Mouse (Mus musculus) CH12.LX (cell line): Measurements from ENCODE around the gene Fgfr2. TPM values are rescaled to one million over a fixed set of nuclear protein-coding genes. Genes with fewer than 3 reads are reported as not detected.

Source experiments
- DNase-seq: peaks from one replicate; pipeline ENCODE4 v3.0.0-alpha.2; 2013; ENCODE audit errors: extremely low read depth
- H3K27ac ChIP-seq: 2 replicates; pipeline ENCODE4 v1.5.1; 2012; ENCODE audit warnings: low read depth, mild to moderate bottlenecking, control low read depth, moderate library complexity; ENCODE audit not compliant: insufficient read depth
- H3K27me3 ChIP-seq: replicated peaks from 2 replicates; pipeline ENCODE3; 2012; ENCODE audit warnings: inconsistent platforms
- H3K36me3 ChIP-seq, 2 experiments: replicated peaks in 1 of 2; 2 replicates each; pipeline versions ENCODE3 to v1.6.1; 2012; ENCODE audit warnings: inconsistent platforms in 1 of 2, low read length in 1 of 2, mild to moderate bottlenecking in 1 of 2, mixed read lengths in 1 of 2, moderate library complexity in 1 of 2; ENCODE audit not compliant: control insufficient read depth in 1 of 2, insufficient read depth in 1 of 2
- H3K4me1 ChIP-seq, 2 experiments: 2 replicates each; pipeline ENCODE4 v1.6.1; 2012; ENCODE audit warnings: inconsistent platforms in 1 of 2, moderate library complexity in 1 of 2; ENCODE audit not compliant: insufficient read depth in 2 of 2, control insufficient read depth in 1 of 2
- H3K4me2 ChIP-seq: 2 replicates; pipeline ENCODE4 v1.6.1; 2012; ENCODE audit warnings: low read depth, mild to moderate bottlenecking, control low read depth; ENCODE audit not compliant: poor library complexity, insufficient read depth, severe bottlenecking
- H3K4me3 ChIP-seq, 3 experiments: fragments of 150-350 bp in 1 of 3; sonication (generic) in 1 of 3; replicated peaks in 1 of 3; 2 replicates each; pipeline versions ENCODE3 to v1.5.1; 2011 to 2012; ENCODE audit warnings: low read depth in 2 of 3, low read length in 2 of 3, mild to moderate bottlenecking in 2 of 3, moderate library complexity in 2 of 3, control low read depth in 1 of 3, improper control_type of control experiment in 1 of 3, inconsistent platforms in 1 of 3, mixed read lengths in 1 of 3; ENCODE audit not compliant: poor library complexity in 1 of 3
- H3K79me2 ChIP-seq: replicated peaks from 2 replicates; pipeline ENCODE4 v1.6.1; 2012; ENCODE audit warnings: mild to moderate bottlenecking, moderate library complexity; ENCODE audit not compliant: control insufficient read depth, poor library complexity, insufficient read depth, severe bottlenecking; ENCODE audit errors: extremely low read depth
- H3K9ac ChIP-seq: 2 replicates; pipeline ENCODE4 v1.6.1; 2012; ENCODE audit warnings: low read depth, mild to moderate bottlenecking, control low read depth, moderate library complexity; ENCODE audit not compliant: insufficient read depth
- H3K9me3 ChIP-seq: replicated peaks from 2 replicates; pipeline ENCODE3; 2012; ENCODE audit warnings: low read length, inconsistent platforms, mixed read lengths
- BHLHE40 ChIP-seq: IDR thresholded peaks from 2 replicates; pipeline ENCODE4 v1.6.1; 2011; ENCODE audit warnings: mild to moderate bottlenecking, low read depth, low read length, improper control_type of control experiment
- CHD1 ChIP-seq: IDR thresholded peaks from 2 replicates; pipeline ENCODE4 v1.6.1; 2012; ENCODE audit warnings: low read depth, low read length, improper control_type of control experiment, inconsistent platforms
- CHD2 ChIP-seq: IDR thresholded peaks from 2 replicates; pipeline ENCODE4 v1.6.1; 2011; ENCODE audit warnings: low read length, improper control_type of control experiment
- CTCF ChIP-seq, 2 experiments: IDR thresholded peaks in 1 of 2; conservative IDR thresholded peaks in 1 of 2; 2 replicates each; pipeline ENCODE4 v1.5.1; 2011 to 2012; ENCODE audit warnings: low read depth in 2 of 2, low read length in 2 of 2, improper control_type of control experiment in 1 of 2, inconsistent platforms in 1 of 2, mild to moderate bottlenecking in 1 of 2, moderate library complexity in 1 of 2
- E2F4 ChIP-seq: IDR thresholded peaks from 2 replicates; pipeline ENCODE4 v1.6.1; 2011; ENCODE audit warnings: low read depth, low read length, improper control_type of control experiment; ENCODE audit not compliant: insufficient replicate concordance
- ELF1 ChIP-seq: IDR thresholded peaks from 2 replicates; pipeline ENCODE4 v1.6.1; 2014; ENCODE audit warnings: low read depth, mild to moderate bottlenecking, inconsistent platforms, low read length, improper control_type of control experiment
- EP300 ChIP-seq: IDR thresholded peaks from 2 replicates; pipeline ENCODE4 v1.6.1; 2011; ENCODE audit warnings: low read length, improper control_type of control experiment
- ETS1 ChIP-seq: conservative IDR thresholded peaks from 2 replicates; pipeline ENCODE4 v1.6.1; 2012; ENCODE audit warnings: low read depth, mild to moderate bottlenecking, inconsistent platforms, low read length, improper control_type of control experiment, moderate library complexity
- GABPA ChIP-seq: IDR thresholded peaks from 2 replicates; pipeline ENCODE4 v1.6.1; 2012; ENCODE audit warnings: low read depth, low read length, improper control_type of control experiment, inconsistent platforms; ENCODE audit not compliant: insufficient replicate concordance
- HCFC1 ChIP-seq: IDR thresholded peaks from 2 replicates; pipeline ENCODE4 v1.6.1; 2012; ENCODE audit warnings: low read depth, mild to moderate bottlenecking, inconsistent platforms, low read length, improper control_type of control experiment
- IRF4 ChIP-seq: IDR thresholded peaks from 2 replicates; pipeline ENCODE4 v1.6.1; 2014; ENCODE audit warnings: low read depth, mild to moderate bottlenecking, inconsistent platforms, low read length, improper control_type of control experiment
- JUN ChIP-seq: IDR thresholded peaks from 2 replicates; pipeline ENCODE4 v1.6.1; 2011; ENCODE audit warnings: low read depth, mild to moderate bottlenecking, low read length, improper control_type of control experiment, moderate library complexity; ENCODE audit not compliant: insufficient read depth
- JUND ChIP-seq: conservative IDR thresholded peaks from 2 replicates; pipeline ENCODE4 v1.6.1; 2011; ENCODE audit warnings: low read depth, low read length, improper control_type of control experiment
- KAT2A ChIP-seq: IDR thresholded peaks from 2 replicates; pipeline ENCODE4 v1.6.1; 2012; ENCODE audit warnings: low read length, improper control_type of control experiment, inconsistent platforms; ENCODE audit not compliant: insufficient replicate concordance
- MAZ ChIP-seq: IDR thresholded peaks from 2 replicates; pipeline ENCODE4 v1.6.1; 2012; ENCODE audit warnings: low read depth, mild to moderate bottlenecking, inconsistent platforms, low read length, improper control_type of control experiment, moderate library complexity
- MXI1 ChIP-seq: IDR thresholded peaks from 2 replicates; pipeline ENCODE4 v1.6.1; 2011; ENCODE audit warnings: mild to moderate bottlenecking, low read depth, low read length, improper control_type of control experiment
- NELFE ChIP-seq: IDR thresholded peaks from 2 replicates; pipeline ENCODE4 v1.6.1; 2011; ENCODE audit warnings: low read depth, low read length, improper control_type of control experiment
- NRF1 ChIP-seq: IDR thresholded peaks from 2 replicates; pipeline ENCODE4 v1.6.1; 2014; ENCODE audit warnings: low read depth, mild to moderate bottlenecking, inconsistent platforms, low read length, improper control_type of control experiment, moderate library complexity
- PAX5 ChIP-seq: IDR thresholded peaks from 2 replicates; pipeline ENCODE4 v1.6.1; 2012; ENCODE audit warnings: low read length, inconsistent platforms, mixed read lengths
- POLR2A ChIP-seq: IDR thresholded peaks from 2 replicates; pipeline ENCODE4 v1.6.1; 2011; ENCODE audit warnings: low read depth, mild to moderate bottlenecking, improper control_type of control experiment, low read length
- RCOR1 ChIP-seq: conservative IDR thresholded peaks from 2 replicates; pipeline ENCODE4 v1.6.1; 2012; ENCODE audit warnings: low read depth, mild to moderate bottlenecking, inconsistent platforms, low read length, improper control_type of control experiment
- SIN3A ChIP-seq: IDR thresholded peaks from 2 replicates; pipeline ENCODE4 v1.6.1; 2012; ENCODE audit warnings: low read length, improper control_type of control experiment, inconsistent platforms
- SMC3 ChIP-seq: IDR thresholded peaks from 2 replicates; pipeline ENCODE4 v1.6.1; 2011; ENCODE audit warnings: low read depth, low read length, improper control_type of control experiment
- TCF12 ChIP-seq: IDR thresholded peaks from 2 replicates; pipeline ENCODE4 v1.6.1; 2014; ENCODE audit warnings: low read depth, mild to moderate bottlenecking, inconsistent platforms, low read length, improper control_type of control experiment
- UBTF ChIP-seq: IDR thresholded peaks from 2 replicates; pipeline ENCODE4 v1.6.1; 2012; ENCODE audit warnings: low read depth, mild to moderate bottlenecking, inconsistent platforms, low read length, improper control_type of control experiment, moderate library complexity
- USF1 ChIP-seq: IDR thresholded peaks from 2 replicates; pipeline ENCODE4 v1.6.1; 2014; ENCODE audit warnings: low read depth, mild to moderate bottlenecking, inconsistent platforms, low read length, improper control_type of control experiment
- ZMIZ1 ChIP-seq: IDR thresholded peaks from 2 replicates; pipeline ENCODE4 v1.6.1; 2012; ENCODE audit warnings: low read depth, mild to moderate bottlenecking, inconsistent platforms, low read length, improper control_type of control experiment
- ZNF384 ChIP-seq: IDR thresholded peaks from 2 replicates; pipeline ENCODE4 v1.6.1; 2012; ENCODE audit warnings: low read depth, low read length, improper control_type of control experiment, inconsistent platforms
- dilution Hi-C: fragments of 300-500 bp; cut with MboI; formaldehyde crosslinking; loops from 2 replicates; pipeline ENCODE4 v1.14.3; 2020; ENCODE audit warnings: low sequenced_read_pairs; ENCODE audit not compliant: extremely low pct_unique_long_range_greater_than_20kb, extremely low pct_ligation_motif_present
- in situ Hi-C: fragments of 300-500 bp; cut with MboI; formaldehyde crosslinking; loops from 3 replicates; pipeline ENCODE4 v1.14.3; 2019; ENCODE audit warnings: low sequenced_read_pairs, low pct_ligation_motif_present, low pct_unique_long_range_greater_than_20kb, mixed read lengths
- polyA plus RNA-seq: library from polyadenylated mRNA; unstranded; fragments of >175 nt; gene quantifications from 2 replicates; pipeline ENCODE4 v1.2.1, GENCODE M21; 2012; ENCODE audit warnings: low read depth; ENCODE audit not compliant: insufficient read length
- total RNA-seq, 2 experiments: library from RNA; depleted of rRNA; stranded (reverse); fragments of 300-350 nt in 1 of 2; fragments of >200 nt in 1 of 2; gene quantifications; 2 replicates each; pipeline ENCODE4 v1.2.3; 2012 to 2014

Fgfr2 gene
- total and polyA plus RNA-seq, 3 experiments, result not detected

GRCm38 (mm10) chr7:130141088-130141873 is 2981.9 kb downstream of the Fgfr2 start:
- no peak overlapping the region for H3K4me3 ChIP-seq
- no peaks in the 10 kb centered on the region for H3K4me1 ChIP-seq
- no peak for TF ChIP-seq CTCF (conservative IDR thresholded peaks at IDR 0.05 in 1 of 2, IDR thresholded peaks at IDR 0.05 in 1 of 2; ENCODE audit: low read depth in 2 of 2, low read length in 2 of 2)
- TF ChIP-seq UBTF, result no peak
- no peak for TF ChIP-seq IRF4
- no peak for TF ChIP-seq HCFC1
- TF ChIP-seq USF1, result no peak
- TF ChIP-seq E2F4, result no peak
- TF ChIP-seq MXI1, result no peak
- TF ChIP-seq ZNF384, result no peak
- no peak for TF ChIP-seq NRF1
- no peak for TF ChIP-seq SMC3
- TF ChIP-seq NELFE, result no peak
- TF ChIP-seq JUN, result no peak
- no peak for TF ChIP-seq ELF1
- no peak for TF ChIP-seq GABPA
- TF ChIP-seq CHD2, result no peak
- no peak for TF ChIP-seq ETS1
- TF ChIP-seq POLR2A, result no peak
- no peak for TF ChIP-seq SIN3A
- TF ChIP-seq BHLHE40, result no peak
- no peak for TF ChIP-seq CHD1
- no peak for DNase-seq
- no peaks in the 10 kb centered on the region for H3K9me3 ChIP-seq
- H3K36me3 ChIP-seq, result no peaks in the 10 kb centered on the region
- in situ Hi-C loops, result no loop called here
- no peak overlapping the region for H3K27ac ChIP-seq
- no peak overlapping the region for H3K9ac ChIP-seq
- no peaks in the 10 kb centered on the region for H3K79me2 ChIP-seq
- H3K27me3 ChIP-seq, result peaks cover 62% of the 10 kb centered on the region
- dilution Hi-C loops, result no loop called here
- no peak overlapping the region for H3K4me2 ChIP-seq

- DNase-seq, result no peak
- dilution Hi-C loops, result no loop called here
- Histone ChIP-seq H3K4me3 (no peak overlapping the region), H3K27me3 (peaks cover 34% of the 10 kb centered on the region), H3K9me3 (no peaks in the 10 kb centered on the region), H3K36me3 (no peaks in the 10 kb centered on the region), H3K4me2 (no peak overlapping the region), H3K27ac (no peak overlapping the region), H3K79me2 (no peaks in the 10 kb centered on the region), H3K9ac (no peak overlapping the region), H3K4me1 (no peaks in the 10 kb centered on the region)
- in situ Hi-C loops, result no loop called here
- TF ChIP-seq EP300, result no peak
- no peak for TF ChIP-seq MAZ
- TF ChIP-seq ZNF384, result no peak
- TF ChIP-seq CHD2, result no peak
- no peak for TF ChIP-seq TCF12
- TF ChIP-seq KAT2A, result no peak
- no peak for TF ChIP-seq ZMIZ1
- no peak for TF ChIP-seq JUN
- TF ChIP-seq MXI1, result no peak
- no peak for TF ChIP-seq E2F4
- TF ChIP-seq JUND, result no peak
- no peak for TF ChIP-seq GABPA
- no peak for TF ChIP-seq PAX5
- TF ChIP-seq RCOR1, result no peak
- TF ChIP-seq USF1, result no peak
Observed at GRCm38 (mm10) chr7:130134924-130135365, 2988.2 kb downstream of the Fgfr2 start.
